Mouse (Mus musculus): ENCODE measurements around the gene Krtap16-1. TPM values are rescaled to one million over a fixed set of nuclear protein-coding genes. Genes with fewer than 3 reads are reported as not detected.

The Krtap16-1 gene
- polyA plus RNA-seq (2015; fragmentation: Nextera tagmentation; extraction: Ambion mirVana): not detected in 2 replicates

DNA sequence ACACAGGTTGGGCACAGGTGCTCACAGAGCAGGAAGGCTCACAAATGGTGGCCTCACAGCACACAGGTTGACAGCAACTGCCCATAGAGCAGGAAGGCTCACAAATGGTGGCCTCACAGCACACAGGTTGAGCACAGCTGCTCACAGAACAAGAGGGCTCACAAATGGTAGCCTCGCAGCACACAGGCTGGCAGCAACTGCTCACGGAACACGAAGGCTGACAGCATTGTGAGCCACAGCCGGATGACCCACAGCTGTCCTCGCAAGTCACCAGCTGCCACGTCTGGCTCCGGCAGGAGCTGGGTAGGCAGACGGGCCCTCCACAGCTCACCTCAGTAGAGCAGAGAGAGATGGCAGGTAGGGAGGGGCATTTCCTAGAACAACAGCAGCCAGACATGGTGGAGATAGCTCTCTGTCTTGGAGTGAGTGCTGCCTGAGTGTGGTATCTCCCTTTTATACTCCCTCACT, at the start of gene Krtap16-1:
Gene Krtap16-1, minus strand, starts transcription at position 418 of the 468 bp plus-strand sequence.
- no peak for DNase-seq (ENCODE audit: low spot score)

DNA sequence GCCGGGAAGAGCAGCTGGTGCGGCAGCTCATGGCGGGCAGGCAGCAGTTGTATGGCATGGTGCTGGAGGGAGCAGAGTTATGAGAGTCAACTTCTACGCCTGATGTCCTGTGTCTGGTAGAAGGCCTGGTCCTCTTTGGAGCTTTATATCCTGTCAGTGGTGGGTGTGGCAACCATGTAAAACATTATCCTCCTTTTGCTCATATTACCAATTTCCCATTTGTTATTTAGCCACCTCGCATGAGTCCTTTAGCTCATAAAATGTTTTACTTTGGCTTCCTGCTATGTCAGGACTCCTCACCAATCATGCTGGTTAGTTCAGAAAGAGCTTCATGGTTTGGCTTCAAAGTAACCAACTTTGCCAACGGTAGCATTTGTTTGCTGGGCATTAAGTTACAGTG, 43.4 kb upstream of the Krtap16-1 start, which contains the start of gene Krt33b:
Gene Krt33b, minus strand, starts transcription at position 101 of the 400 bp plus-strand sequence.
- no peak for DNase-seq (ENCODE audit: low spot score)

DNA sequence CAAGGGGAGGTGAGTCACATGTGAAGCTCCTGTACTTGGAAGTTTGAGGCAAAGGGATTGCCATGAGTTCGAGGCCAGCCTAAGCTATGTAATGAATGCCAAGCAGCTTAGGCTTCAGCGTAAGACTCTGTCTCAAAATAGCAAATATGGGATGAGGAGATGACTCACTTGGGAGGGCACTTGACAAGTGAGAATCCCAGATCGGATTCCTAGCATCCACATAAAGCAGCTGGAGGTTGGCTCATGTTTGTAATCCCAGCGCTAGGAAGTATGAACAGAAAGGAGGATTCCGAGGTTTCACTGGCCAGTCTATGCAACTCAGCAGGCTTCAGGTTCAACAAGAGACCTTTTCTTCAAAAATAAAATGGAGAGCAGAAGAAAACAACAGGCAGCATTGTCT, 35.0 kb upstream of the Krtap16-1 start:
- DNase-seq (ENCODE audit: low spot score): no peak

DNA sequence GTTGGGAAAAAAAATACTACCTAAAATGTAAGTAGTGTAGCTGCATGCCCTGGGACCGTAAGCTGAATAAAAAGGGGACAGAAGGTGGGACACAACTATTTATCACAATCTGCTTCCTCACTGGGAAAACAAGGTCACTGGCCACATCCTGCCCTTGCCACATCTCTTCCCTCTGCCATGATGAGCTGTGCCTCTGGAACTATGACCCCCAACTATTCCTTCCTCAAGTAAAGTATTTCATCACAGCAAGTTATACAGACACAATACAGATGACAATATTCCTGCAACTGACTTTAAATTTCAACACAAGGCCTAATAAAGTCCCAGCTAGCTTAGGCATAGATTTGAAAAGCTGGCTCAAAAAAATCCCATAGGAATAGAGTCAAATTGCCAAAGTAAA, 33.1 kb upstream of the Krtap16-1 start:
- DNase-seq (ENCODE audit: low spot score): no peak

DNA sequence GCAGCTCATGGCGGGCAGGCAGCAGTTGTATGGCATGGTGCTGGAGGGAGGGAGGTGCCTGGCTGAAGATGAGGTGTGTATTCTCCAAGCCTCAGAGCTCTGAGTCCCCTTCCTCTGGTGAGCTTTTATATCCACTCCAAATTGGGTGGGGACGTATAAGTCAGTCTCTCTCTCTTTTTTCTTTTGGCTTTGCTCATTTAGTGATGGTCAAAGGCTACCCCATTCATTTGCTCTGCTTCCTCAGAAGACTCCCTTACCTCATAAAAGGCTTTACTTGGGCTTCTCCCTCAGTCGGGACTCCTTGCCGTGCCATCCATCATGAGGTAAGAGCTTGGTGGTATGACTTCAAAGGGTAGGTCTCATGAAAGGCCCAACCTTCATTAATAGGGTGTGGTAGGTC, 29.7 kb upstream of the Krtap16-1 start, which contains the start of gene Krt33a:
Gene Krt33a, minus strand, starts transcription at position 101 of the 400 bp plus-strand sequence.
- DNase-seq (ENCODE audit: low spot score): no peak

DNA sequence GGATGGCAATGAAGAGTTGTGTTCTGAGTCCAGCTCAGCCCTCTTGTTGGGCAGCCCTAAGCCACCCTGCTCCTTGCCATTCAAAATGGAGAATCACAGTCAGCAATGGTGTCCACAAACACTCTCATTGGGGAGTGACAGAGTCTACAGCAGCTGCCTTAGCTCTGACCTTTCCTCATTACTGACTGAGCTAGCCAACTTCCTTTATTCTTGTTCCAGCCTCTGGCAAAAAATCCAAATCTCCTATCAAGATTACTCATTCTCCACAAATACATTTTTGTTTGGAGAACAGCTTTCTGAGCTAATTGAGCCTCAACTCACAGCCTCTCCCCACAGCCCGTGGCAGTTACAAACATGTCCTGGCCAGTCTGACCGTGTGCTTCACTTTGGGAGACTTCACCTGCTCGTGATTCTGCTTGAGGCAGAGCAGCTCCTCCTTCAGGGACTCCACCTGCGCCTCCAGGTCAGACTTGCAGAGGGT, 27.3 kb upstream of the Krtap16-1 start:
- no peak for DNase-seq (ENCODE audit: low spot score)

DNA sequence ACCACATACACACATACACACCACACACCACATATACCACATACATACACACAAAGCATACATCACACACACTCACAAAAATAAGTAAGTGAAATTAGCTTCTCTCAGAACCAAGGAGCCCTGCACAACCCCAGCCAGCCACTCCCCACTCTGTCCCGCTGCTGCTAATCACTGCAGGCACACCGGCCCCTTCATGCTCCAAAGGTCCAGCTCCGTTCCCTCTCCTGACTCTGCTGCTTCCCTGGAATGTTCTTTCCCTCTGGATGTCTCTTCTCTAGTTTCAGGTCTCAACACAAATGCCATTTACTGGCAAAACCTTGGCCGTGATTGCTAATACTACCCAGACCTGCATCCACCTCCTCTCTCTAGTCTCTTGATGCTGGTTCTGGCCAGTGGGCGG, 24.3 kb upstream of the Krtap16-1 start:
- DNase-seq (ENCODE audit: low spot score): no peak

DNA sequence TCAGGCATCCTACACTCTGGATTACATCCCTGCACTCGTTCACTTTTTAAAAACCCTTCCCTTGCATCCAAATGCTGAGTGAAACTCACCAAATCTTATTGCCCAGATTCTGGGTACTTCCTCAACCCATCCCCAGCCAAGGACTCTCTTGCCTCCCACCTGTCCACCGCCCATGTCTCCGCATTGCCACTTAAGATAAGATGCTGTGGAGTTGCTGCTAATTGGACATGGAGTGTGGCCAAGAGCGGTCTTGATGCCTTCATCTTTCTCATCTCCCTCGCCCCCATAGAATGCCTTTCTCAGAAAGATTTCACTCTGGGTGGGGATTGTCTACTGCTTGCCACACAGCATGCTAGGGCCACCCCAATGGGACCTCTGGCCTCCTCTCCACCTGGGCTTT, 21.9 kb upstream of the Krtap16-1 start:
- no peak for DNase-seq (ENCODE audit: low spot score)

DNA sequence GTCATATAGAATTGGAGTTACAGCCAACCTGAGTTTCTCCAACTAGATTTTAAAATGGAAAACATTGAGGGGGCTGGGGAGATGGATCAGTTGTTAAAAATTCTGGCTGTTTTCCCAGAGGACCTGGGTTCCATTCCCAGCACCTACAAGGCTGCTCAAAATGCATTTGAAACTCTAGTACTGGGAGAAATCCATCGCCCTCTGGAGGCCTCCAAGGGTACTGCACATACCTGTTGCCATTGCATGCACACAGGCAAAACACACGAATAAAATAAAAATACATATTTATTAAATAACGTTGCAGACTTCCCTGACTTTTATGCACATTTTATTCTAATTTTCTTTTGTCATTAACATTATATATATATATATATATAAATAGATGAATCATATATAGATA, 20.2 kb upstream of the Krtap16-1 start:
- peak; percentile 6 for DNase-seq (ENCODE audit: low spot score)

DNA sequence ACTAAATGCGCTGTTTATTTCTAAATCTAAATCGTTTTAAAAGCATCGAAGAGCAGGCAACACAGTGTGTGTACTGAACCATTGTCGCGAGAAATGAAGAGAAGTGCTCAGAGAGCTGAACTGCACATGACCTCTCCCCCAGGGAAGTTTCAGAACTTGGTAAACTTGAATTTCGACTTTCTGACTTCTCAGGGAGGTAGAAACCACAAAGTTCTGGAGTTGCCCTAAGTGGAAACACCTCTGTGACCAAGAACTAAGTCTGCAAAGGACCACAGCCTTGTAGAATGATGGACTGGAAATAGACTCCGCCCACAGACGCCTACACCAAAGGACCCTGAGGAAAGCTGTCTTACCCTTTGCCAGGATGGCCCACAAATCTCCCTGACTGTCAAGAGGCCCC, 19.5 kb upstream of the Krtap16-1 start:
- no peak for DNase-seq (ENCODE audit: low spot score)

DNA sequence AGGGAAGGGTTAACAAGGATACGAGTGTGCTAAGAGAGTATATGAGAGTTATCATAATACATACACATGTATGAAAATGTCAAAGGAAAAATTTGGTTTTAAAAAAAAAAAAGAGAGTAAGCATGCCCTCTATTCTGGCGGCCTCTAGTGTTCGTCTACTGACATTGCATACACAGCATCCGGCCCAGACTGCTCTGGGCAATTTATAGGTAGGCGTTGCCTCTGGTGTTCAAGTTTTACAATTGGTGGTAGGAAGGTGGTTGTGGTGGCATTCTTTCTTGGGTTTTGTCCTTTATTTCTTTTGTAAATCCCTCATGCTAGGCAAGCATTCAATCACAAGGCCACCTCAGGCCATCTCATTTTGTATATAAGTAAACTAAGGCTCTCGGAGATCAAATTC, 18.4 kb upstream of the Krtap16-1 start:
- peak; percentile 21 for DNase-seq (ENCODE audit: low spot score)

DNA sequence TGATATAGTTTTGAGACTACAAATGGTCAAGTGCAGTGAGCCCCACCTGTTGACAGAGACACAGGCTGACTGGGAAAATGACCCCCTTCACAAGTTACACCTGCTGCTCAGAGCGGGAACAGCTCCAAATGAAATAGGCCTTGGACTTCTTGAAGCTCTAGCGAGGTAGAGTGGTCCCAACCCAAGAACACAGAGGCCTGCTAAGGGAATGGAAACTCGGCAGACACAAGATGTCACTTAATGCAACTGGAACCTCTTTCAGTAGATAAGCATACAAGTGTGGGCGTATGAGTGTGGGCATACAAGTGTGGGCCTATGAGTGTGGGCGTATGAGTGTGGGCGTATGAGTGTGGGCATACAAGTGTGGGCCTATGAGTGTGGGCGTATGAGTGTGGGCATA, 12.7 kb upstream of the Krtap16-1 start:
- no peak for DNase-seq (ENCODE audit: low spot score)

DNA sequence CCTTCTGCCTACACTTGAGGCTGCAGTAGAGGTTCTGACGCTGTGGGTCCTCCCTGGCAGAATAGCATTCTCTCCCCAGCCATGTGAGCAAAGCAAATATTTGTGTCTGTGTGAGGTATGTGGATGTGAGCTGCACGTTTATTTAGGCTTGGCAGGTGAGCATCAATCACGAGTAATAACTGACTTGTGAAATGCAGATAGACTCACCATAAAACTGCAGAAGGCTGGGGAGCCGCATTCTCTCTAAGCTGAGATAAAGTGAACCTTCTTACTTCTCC, 7.9 kb upstream of the Krtap16-1 start:
- no peak for DNase-seq (ENCODE audit: low spot score)

DNA sequence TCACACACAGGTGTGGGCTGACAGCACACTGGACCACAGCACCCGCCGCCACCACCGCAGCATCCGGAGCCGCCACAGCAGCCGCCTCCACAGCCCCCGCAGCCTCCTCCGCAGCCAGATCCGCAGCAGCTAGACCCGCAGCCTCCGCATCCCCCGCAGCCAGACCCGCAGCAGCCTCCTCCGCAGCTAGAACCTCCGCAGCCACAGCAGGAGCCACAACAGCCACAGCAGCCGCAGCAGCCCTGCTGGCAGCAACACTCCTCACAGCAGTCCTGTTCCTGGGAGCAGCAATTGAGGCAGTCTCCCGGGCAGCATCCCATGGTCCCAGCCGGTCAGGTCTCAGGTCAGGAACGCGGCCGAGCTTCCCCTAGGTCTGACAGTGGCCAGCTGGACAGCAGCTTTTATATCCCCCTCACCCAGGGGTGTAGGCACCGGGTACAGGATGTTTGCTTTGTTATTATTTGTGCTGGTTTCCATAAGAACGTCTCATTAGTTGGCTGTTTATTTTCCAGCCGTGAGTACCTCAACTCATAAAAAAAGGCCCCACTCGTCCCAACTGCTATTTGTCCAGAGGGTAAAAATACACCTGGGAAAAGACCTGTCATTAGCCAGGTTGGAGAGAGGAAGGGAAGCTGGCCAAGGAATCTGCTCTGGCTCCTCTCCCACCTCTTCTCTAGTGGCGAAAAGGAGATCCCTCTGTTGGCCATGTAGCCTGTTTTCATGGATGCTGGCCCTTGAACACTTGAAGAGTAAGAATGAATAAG, 7.4 kb upstream of the Krtap16-1 start, which contains the start of gene Krtap17-1:
Gene Krtap17-1, minus strand, starts transcription at position 375 of the 764 bp plus-strand sequence.
- no peak for DNase-seq (ENCODE audit: low spot score)

DNA sequence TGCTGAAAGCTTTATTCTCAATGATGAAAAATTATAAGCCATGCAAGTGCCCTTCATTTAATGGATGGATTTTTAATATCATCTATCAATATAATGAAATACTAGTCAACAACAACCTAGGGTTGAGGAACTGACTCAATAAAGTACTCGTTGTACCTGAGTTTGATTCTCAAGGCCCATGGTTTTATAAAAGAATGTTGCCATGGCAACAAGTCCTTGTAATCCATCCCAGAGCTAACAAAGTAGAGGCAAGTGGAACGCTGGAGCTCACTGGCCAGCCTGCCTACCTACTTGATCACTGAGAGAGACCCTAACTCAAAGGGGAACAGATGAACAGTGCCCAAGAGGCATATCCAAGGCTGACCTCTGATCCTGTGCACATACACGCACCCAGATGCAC, 4.2 kb upstream of the Krtap16-1 start:
- DNase-seq (ENCODE audit: low spot score): no peak

DNA sequence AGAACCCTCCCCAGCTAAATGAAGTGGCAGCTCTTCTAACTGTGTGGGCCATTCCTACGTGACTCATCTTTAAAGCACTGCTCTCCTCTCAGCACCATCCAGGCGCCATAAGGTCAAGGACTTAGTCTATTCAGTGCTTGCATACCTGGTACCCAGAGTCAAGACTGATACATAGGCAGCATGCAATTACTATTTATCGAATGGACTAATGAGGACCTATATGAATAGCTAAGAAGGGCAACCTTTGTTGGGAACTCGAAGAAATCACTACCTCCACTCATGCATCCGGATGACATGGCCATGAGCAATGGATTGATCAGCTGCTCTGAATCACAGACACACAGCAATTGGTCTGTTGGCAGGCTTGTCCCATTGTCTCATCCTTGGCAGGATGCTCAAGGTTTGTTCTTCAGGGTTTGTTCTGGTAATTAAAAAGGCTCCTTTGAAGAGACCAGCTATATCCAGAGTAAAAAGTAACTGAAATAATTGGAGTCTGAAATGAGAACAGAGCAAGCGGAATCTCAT, 3.5 kb upstream of the Krtap16-1 start:
- DNase-seq (ENCODE audit: low spot score): no peak

DNA sequence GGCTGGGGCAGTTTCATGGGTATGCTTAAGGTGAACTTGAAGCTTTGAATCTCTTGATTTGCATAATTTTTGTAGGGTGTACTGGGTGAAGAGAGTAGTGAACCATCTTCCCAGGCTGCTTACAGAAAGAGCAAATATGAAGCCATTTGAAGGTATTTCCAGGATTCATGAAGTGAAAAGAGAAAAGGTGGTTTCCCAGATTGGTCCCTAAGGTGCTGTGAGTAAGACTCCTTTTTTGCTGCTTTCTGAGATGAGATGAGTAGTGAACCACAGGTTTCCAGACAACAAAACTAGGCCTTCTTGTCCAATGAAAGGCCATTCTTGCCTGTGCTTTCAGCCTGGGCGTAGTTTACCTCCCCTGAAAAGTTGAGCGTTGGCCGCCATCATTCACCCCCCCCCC, 2.1 kb upstream of the Krtap16-1 start:
- DNase-seq (ENCODE audit: low spot score): no peak

DNA sequence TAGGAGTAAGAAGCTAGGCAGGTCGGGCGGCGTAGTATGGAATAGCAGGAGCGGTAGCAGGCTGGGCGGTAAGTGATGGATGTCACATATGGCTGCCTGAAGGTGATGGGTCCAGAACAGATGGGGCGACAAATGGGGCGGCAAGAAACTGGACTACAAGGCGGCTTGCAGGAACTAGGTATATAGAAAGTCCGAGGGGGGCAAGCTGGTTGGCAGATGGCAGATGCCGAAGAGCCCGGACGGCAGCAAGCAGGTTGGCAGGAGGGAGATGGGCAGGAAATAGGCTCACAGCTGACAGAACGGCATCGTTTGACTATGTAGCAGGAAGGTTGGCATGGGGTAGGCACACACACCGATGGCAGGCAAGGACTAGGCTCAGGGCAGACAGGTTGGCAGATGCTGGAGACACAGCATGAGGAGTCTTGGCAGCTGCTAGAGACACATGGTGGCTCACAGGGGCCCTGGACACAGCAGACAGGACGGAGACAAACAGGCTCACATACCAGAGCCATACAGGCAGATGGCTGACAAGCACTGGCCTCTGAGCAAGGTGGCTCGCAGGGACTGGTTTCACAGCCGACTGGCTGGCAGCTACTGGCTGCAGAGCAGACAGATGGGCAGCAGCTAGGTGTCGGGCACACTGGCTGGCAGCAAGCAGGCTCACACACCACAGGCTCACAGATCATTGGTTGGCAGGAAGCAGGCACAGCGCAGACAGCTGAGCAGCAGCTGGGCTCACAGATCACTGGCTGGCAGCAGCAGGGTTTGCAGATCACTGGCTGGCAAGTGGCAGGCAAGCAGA, 905 bp downstream of the Krtap16-1 start:
- DNase-seq (ENCODE audit: low spot score): no peak

DNA sequence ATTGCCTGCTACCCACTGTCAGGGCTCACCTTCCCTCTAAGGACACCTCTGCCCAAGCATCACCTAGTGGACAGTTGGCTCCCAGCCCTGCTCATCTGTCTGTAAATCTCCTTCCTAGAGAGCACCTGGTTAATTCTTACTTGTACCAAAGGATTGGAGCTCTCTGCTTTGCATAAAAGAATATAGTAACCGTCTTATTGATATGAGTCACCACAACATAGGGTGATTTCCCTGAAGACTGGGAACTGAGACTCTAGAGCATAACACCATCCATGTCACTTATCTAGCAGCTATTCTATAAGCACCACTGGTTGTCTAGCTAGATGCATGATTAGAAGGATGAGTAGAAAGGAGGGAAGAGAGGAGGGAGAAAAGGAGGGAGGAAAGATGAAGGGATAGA, 3.0 kb downstream of the Krtap16-1 start:
- DNase-seq (ENCODE audit: low spot score): no peak

DNA sequence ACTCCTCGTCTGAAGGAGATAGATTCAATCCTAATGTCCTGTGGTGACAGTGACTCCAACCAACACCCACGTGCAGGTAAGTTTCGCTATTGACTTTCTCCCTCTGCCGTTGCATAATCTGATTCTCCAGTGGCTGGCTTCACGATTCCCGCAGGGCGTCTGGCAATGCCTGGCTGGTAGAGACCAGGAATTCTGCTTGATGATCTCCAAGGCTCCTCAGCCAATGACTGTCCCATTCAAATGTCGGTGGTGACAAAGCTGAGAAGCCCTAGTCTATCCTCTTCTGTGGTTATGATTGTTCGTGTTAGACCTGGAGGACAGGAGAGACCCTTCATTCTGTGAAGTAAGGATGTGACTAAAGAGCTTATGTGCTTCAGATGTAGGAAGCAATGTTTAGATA, 3.7 kb downstream of the Krtap16-1 start:
- no peak for DNase-seq (ENCODE audit: low spot score)

DNA sequence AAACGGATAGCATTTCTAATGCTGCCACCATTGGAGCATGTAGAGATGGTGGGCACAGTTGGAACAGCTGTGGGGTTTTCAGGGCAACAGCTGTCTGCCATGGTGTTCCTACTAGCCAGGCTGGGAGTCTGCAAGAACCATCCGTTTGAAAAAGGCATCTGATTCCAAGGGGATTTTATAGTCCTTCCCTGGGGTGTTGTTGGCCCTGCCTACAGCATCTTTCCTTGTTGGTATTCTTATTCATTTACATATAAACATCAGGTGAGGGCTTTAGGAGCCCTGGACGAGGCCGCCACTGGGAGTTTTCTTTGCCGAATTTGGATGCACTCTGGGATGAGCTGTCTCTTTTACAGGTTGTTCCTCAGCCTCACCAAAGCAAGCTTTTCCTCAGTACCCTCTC, 7.4 kb downstream of the Krtap16-1 start, which contains the start of gene Krtap29-1:
Gene Krtap29-1, minus strand, starts transcription at position 101 of the 400 bp plus-strand sequence.
- DNase-seq (ENCODE audit: low spot score): no peak

DNA sequence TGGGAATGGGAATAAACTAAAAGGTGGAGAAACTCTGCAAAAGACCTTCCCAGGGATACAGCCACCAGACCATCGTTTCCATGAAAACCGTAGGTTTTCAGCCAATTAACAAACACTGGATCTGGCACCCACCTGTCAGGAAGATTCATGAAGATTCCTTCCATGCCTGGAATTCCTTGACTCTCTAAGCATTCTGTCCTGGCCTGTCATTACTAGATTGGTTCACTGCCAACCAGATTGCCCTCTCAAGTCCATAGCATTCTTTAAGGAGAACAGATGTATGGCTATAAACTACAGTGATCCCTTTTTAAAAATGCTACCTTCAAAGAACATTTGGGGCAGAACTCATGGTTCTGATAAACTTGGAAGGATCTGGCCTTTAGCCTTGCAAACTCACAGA, 20.4 kb downstream of the Krtap16-1 start:
- no peak for DNase-seq (ENCODE audit: low spot score)

Data from thymus, postnatal 0 days (tissue).